Mouse (Mus musculus) ES-Bruce4 (cell line): ENCODE measurements around the gene Luzp1. TPM values are rescaled to one million over a fixed set of nuclear protein-coding genes. Genes with fewer than 3 reads are reported as not detected.
A peak's percentile ranks its signal among the peaks of the same experiment; 100 is the strongest.

Experiments
- H3K27ac ChIP-seq: 2 replicates; pipeline ENCODE4 v1.5.1; 2012; ENCODE audit warnings: low read length, inconsistent platforms; ENCODE audit not compliant: insufficient read depth
- H3K27me3 ChIP-seq: 2 replicates; pipeline ENCODE4 v1.6.1; 2012; ENCODE audit warnings: mild to moderate bottlenecking, low read length, inconsistent platforms; ENCODE audit not compliant: control insufficient read depth, poor library complexity, insufficient read depth, severe bottlenecking
- H3K36me3 ChIP-seq: 2 replicates; pipeline ENCODE4 v1.6.1; 2012; ENCODE audit warnings: inconsistent platforms, mild to moderate bottlenecking, low read length, moderate library complexity; ENCODE audit not compliant: control insufficient read depth, poor library complexity, insufficient read depth, severe bottlenecking
- H3K4me1 ChIP-seq: one replicate; pipeline ENCODE4 v1.8.1; 2011; ENCODE audit warnings: low read length; ENCODE audit not compliant: control insufficient read depth, insufficient read depth
- H3K4me3 ChIP-seq: 2 replicates; pipeline ENCODE4 v1.5.1; 2011; ENCODE audit warnings: low read depth, mild to moderate bottlenecking, low read length
- H3K9ac ChIP-seq: 2 replicates; pipeline ENCODE4 v1.6.1; 2012; ENCODE audit warnings: low read depth, mild to moderate bottlenecking, inconsistent platforms; ENCODE audit not compliant: poor library complexity, severe bottlenecking
- H3K9me3 ChIP-seq: replicated peaks from 2 replicates; pipeline ENCODE4 v1.6.1; 2012; ENCODE audit warnings: mild to moderate bottlenecking, low read length, inconsistent platforms; ENCODE audit not compliant: control insufficient read depth, poor library complexity, insufficient read depth, severe bottlenecking
- CTCF ChIP-seq: IDR thresholded peaks from one replicate; pipeline ENCODE4 v1.8.1; 2011; ENCODE audit warnings: low read depth, low read length
- EP300 ChIP-seq: IDR thresholded peaks from 2 replicates; pipeline ENCODE4 v1.6.1; 2011; ENCODE audit warnings: low read depth, low read length; ENCODE audit not compliant: insufficient read depth
- POLR2A ChIP-seq: IDR thresholded peaks from one replicate; pipeline ENCODE4 v1.8.1; 2011; ENCODE audit warnings: low read length; ENCODE audit not compliant: insufficient read depth
- polyA plus RNA-seq: library from polyadenylated mRNA; stranded (reverse); fragments of >200 nt; gene quantifications from 2 replicates; pipeline ENCODE4 v1.2.4, GENCODE M21; 2011; ENCODE audit warnings: low read depth; ENCODE audit not compliant: missing spikeins, insufficient read depth, insufficient read length

The Luzp1 gene
- polyA plus RNA-seq, 1 experiment: 73.0 TPM

GRCm38 (mm10) chr4:136600536-136600935 is 131.0 kb downstream of the Luzp1 start:
- H3K36me3 ChIP-seq: no peaks in the 10 kb centered on the region
- peak overlapping the region; percentile 98; the same call in 1 of the 2 replicates for H3K9ac ChIP-seq
- no peak overlapping the region for H3K27ac ChIP-seq
- no peaks in the 10 kb centered on the region for H3K9me3 ChIP-seq
- no peaks in the 10 kb centered on the region for H3K4me1 ChIP-seq
- H3K27me3 ChIP-seq: no peaks in the 10 kb centered on the region
- TF ChIP-seq POLR2A (no peak), EP300 (no peak), CTCF (no peak)
- H3K4me3 ChIP-seq: peak overlapping the region; percentile 25

- peak overlapping the region; percentile 97 for H3K4me3 ChIP-seq
- H3K9ac ChIP-seq: peak overlapping the region; percentile 98
- no peaks in the 10 kb centered on the region for H3K9me3 ChIP-seq
- H3K27me3 ChIP-seq: no peaks in the 10 kb centered on the region
- TF ChIP-seq CTCF (no peak), EP300 (no peak), POLR2A (no peak)
- no peaks in the 10 kb centered on the region for H3K4me1 ChIP-seq
- no peaks in the 10 kb centered on the region for H3K36me3 ChIP-seq
- peak overlapping the region; percentile 24; the same call in 1 of the 2 replicates for H3K27ac ChIP-seq
Measured at GRCm38 (mm10) chr4:136601476-136601875, 131.9 kb downstream of the Luzp1 start.

- Histone ChIP-seq H3K4me1 (no peaks in the 10 kb centered on the region), H3K36me3 (no peaks in the 10 kb centered on the region), H3K4me3 (peak overlapping the region; percentile 97), H3K27me3 (no peaks in the 10 kb centered on the region), H3K9ac (peak overlapping the region; percentile 98), H3K27ac (peak overlapping the region; percentile 26; the same call in 1 of the 2 replicates), H3K9me3 (no peaks in the 10 kb centered on the region)
- no peak for TF ChIP-seq EP300
- no peak for TF ChIP-seq CTCF
- no peak for TF ChIP-seq POLR2A
Measured at GRCm38 (mm10) chr4:136602018-136602554, 132.5 kb downstream of the Luzp1 start.

GRCm38 (mm10) chr4:136602568-136602967 is 133.0 kb downstream of the Luzp1 start, which contains the start of gene Kdm1a:
Kdm1a (minus strand) TSS chr4:136602723.
- H3K4me1 ChIP-seq: no peaks in the 10 kb centered on the region
- H3K9ac ChIP-seq: peak within 1 kb of the TSS; percentile 98
- peak within 1 kb of the TSS; percentile 97 for H3K4me3 ChIP-seq
- H3K36me3 ChIP-seq: no peaks in the 10 kb centered on the region
- peak within 1 kb of the TSS; percentile 26; the same call in 1 of the 2 replicates for H3K27ac ChIP-seq
- TF ChIP-seq EP300 (no peak), CTCF (peak; percentile 77), POLR2A (peak; percentile 85)
- H3K9me3 ChIP-seq: no peaks in the 10 kb centered on the region
- H3K27me3 ChIP-seq: no peaks in the 10 kb centered on the region

Other genes with a start within 250 kb of the Luzp1 start
- gene Tcea3, start 222.0 kb upstream of the Luzp1 start, polyA plus RNA-seq: 57.1 and 57.8 TPM in 2 replicates
- 5.5 and 6.0 TPM in 2 replicates for gene Zfp46, start 185.1 kb upstream of the Luzp1 start, polyA plus RNA-seq
- gene Hnrnpr, start 158.8 kb upstream of the Luzp1 start, polyA plus RNA-seq: 128 and 131 TPM in 2 replicates
- gene Htr1d, start 46.2 kb upstream of the Luzp1 start, polyA plus RNA-seq: 1.1 and 1.2 TPM in 2 replicates
- gene 6030445D17Rik, start 7.5 kb upstream of the Luzp1 start, polyA plus RNA-seq: 0.40 and 0.46 TPM in 2 replicates
- 205 and 211 TPM in 2 replicates for gene Kdm1a, start 133.0 kb downstream of the Luzp1 start, polyA plus RNA-seq
- not detected in 2 replicates for gene Tex46, start 140.7 kb downstream of the Luzp1 start, polyA plus RNA-seq
- not detected in 2 replicates for gene Lactbl1, start 152.9 kb downstream of the Luzp1 start, polyA plus RNA-seq